Mouse (Mus musculus): ENCODE measurements around the gene Msh2. TPM values are rescaled to one million over a fixed set of nuclear protein-coding genes. Genes with fewer than 3 reads are reported as not detected.

The Msh2 gene
- total RNA-seq, 2 experiments from 2014 or later, result 11.9 to 15.0 TPM

- DNase-seq, result no peak
These were observed 27.1 kb downstream of the Msh2 start for GRCm38 (mm10) chr17:87698996-87699765.

- DNase-seq, result no peak
These were observed 28.0 kb downstream of the Msh2 start for GRCm38 (mm10) chr17:87700101-87700500.

- DNase-seq, result no peak
These were observed 52.6 kb downstream of the Msh2 start for GRCm38 (mm10) chr17:87724727-87725126.

- no peak for DNase-seq
These were observed 54.6 kb downstream of the Msh2 start for GRCm38 (mm10) chr17:87726489-87727356.

GRCm38 (mm10) chr17:87731962-87732361 lies 59.8 kb downstream of the Msh2 start:
- DNase-seq, result no peak

GRCm38 (mm10) chr17:87734471-87734870 lies 62.3 kb downstream of the Msh2 start:
- no peak for DNase-seq

DNA sequence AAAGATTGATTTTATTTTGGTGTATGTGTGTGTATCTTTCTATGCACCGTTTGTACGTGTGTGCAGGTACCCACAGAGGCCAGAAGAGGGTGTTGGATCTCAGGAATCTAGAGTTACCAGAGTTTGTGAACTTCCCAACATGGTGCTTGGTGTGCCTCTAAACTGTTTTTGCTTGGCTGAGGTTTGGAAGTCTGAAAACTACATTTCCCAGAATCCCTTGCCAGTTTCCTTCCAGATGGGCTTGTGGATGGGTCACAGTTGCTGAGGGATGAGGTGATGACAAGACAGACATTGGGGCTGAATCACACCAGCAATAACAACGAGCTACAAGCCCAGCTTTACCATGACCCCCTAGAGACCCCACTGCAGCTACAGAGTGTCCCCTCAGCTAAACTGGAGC lies 65.0 kb downstream of the Msh2 start:
- DNase-seq, result no peak

DNA sequence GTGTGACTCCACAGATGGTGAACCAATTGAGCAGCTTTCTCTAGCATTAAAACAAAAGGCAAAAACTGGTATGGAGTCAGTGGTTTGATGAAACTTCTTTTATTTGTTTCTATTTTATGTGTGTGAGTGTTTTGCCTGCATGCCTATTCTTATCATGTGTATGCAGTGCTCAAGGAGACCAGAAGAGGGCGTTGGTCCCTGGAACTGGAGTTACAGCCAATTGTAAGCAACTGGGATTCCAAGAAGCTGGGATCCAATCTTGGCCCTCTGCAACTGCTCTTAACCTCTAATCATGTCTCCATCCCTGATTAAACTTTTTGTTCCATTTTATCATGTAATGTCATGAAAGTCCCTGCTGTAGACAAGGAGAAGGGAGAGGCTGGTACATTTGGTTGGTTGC lies 67.7 kb downstream of the Msh2 start:
- DNase-seq, result no peak

GRCm38 (mm10) chr17:87744985-87745925 lies 73.1 kb downstream of the Msh2 start:
- peak in 1 of 2 experiments; percentile 3 for DNase-seq

- DNase-seq, result peak; percentile 13 to 23
These were observed 74.1 kb downstream of the Msh2 start for GRCm38 (mm10) chr17:87745926-87746888.

GRCm38 (mm10) chr17:87760315-87760714 lies 88.2 kb downstream of the Msh2 start:
- no peak for DNase-seq

- DNase-seq, result no peak
These were observed 91.0 kb downstream of the Msh2 start for GRCm38 (mm10) chr17:87763146-87763545.

DNA sequence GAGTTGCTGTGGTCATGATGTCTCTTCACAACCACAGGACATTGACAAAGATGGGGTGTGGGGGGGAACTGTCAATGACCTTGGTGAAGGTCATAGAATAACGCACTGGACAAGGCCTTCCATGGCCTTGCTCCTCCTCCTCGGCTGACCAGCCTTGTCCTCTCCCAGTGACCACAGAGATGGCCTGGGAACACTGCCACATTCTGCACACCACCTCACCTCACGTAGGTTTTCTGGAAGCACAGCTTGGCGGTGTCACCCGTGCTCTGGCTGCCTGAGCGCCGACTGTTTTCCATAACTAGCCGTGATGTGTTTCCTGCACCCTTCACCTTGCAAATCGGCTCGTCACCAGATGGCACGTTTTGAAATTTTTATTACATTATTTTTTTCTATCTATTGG lies 92.9 kb downstream of the Msh2 start:
- no peak for DNase-seq

- DNase-seq, result no peak
These were observed 94.8 kb downstream of the Msh2 start for GRCm38 (mm10) chr17:87766888-87767287.

- DNase-seq, result peak; percentile 11 to 35
These were observed 98.6 kb downstream of the Msh2 start for GRCm38 (mm10) chr17:87770766-87771165.

DNA sequence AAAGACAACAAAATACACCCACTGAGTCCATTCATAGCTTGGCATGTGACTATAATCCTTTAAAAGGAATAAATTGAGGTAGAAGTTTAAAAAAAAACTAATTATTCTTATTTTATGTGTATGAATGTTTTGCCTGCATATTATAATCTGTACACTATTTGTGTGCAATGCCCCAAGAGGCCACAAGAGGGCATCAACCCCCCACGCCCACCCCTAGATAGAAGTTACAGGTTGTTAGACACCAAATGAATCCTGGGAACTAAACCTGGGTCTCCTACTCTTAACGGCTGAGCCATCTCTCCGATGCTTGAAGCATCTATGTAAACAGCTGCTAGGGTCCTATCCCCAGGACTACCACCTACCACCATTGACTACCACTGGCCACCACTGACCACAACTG lies 101.0 kb downstream of the Msh2 start:
- no peak for DNase-seq

Other genes with a start within 250 kb of the Msh2 start
- not detected for gene Stpg4, start 244.6 kb upstream of the Msh2 start, total RNA-seq (2021)
- 100 to 1,000 TPM; 153 TPM for gene Calm2, start 225.4 kb upstream of the Msh2 start, total RNA-seq (2021)
- 1 to 10 TPM in 1 of 2 experiments, not detected in 1; 1.1 TPM for gene Epcam, start 36.4 kb upstream of the Msh2 start, total RNA-seq (2021)
- gene Kcnk12, start 125.7 kb downstream of the Msh2 start, total RNA-seq (2021), result not detected
- gene Rpl36-ps4, start 248.6 kb downstream of the Msh2 start, total RNA-seq (2021), result not detected